Mouse (Mus musculus) urinary bladder, postnatal 36 days (tissue): ENCODE measurements around the gene Plxna1.

Experiments used
- DNase-seq, 2 experiments: peaks; one replicate each; pipeline ENCODE4 v3.0.0; 2022; ENCODE audit warnings: low spot score in 2 of 2, mixed read lengths in 1 of 2

The Plxna1 gene

DNA sequence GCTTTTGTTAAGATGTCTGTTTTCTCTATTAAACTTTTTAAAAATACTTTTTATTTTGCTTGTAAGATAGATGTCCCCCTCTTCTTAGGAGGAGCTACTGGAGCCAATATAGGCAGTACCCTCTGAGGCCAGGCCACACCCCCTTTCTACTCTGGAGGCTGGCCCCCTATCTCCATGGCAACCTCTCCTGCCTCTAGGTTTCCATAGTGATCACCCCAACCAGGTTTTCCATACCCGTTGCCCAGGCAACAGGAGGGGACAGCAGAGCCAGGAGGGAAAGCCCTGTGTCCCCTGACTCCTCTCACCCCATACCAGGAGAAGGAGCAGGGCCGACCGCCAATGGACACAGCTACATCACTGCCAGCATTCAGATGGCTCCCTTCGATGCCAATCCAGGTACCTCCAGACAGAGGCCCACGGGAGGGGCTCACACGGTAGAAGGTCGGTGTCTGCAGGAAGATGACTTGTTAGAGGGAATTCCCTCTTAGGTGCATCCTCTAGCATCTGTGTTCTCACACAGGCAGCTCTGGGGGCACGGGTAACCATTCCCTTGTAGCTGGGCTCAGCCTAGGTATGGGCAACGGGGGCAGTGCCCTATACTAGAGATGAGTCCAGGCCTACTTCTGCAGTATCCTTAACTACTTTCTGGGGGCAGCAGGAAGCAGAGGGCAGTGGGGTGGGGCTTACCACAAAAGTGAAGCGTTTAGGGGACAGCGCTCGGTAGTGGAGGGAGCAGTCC, 28.3 kb downstream of the Plxna1 start:
- DNase-seq, result no peak

DNA sequence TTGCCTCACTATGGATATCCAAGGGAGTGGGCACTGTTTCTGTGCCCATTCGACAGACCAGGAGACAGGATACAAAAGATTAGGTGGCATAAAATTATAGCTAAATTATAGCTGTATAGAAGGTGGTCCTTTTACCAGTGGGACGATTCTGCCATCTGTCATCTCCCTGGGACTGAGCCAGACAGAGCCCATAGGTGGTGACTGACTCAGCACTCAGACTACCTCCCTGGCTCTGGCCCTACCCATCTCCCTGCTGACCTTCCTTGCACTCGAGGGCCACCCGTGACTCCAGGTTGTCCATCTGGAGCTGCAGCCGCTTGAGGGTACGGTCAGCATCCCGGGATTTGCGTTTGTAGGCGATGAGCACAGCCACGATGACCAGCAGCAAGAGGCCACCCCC, 31.5 kb downstream of the Plxna1 start:
- DNase-seq, result no peak

DNA sequence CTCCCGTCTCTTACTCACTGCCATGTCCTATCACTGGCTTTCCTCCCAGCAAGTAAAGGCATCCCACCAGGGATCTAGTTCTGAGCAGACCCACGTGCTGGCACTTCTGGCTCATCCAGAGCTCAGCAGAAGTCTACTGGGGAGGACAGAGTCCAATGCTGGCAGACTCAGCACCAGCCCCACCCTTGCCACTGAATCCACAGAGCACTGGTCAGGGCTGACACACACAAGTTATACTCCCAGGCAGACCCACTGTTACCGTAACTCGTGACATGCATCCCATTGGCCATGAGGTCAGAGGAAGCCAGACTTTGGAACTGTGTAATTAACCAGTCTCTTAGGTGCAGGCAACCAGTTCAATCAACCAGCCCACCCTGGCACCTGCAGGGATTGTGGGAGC, 33.8 kb downstream of the Plxna1 start:
- DNase-seq, result no peak

DNA sequence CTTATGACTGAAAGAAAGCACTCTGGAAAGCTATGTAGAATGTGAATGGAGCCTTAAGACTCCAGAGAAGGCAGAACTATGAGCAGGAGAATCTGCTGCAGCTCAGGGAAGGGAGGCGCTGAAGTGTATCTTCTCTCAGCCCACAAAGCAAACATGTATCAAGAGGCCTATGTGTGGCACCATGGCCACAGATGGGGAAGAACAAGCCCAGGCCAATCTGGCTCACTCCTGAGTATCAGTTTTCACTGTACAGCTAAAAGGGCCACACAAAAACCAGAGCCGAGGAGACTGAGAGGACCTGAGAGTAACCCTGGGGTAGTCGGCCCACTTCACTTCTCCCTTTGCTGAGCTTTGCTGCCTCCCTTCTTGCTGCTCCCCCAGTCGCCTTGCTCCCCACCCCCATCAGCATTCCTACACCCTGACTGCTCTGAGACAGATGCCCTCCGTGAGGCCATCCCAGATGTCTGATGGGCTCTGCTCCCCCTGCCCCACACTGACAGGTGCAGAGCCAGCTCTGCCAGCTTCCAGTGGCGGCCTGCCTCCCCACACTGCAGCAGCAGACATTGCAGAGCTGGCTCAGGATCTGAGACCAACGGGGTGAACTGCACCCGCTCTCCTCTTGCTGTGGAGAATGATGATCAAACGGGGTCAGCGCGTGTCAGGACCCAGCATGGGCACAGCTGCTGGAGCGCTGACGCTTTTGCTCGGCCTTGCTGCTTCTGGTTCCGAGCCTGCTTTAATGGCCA, 34.5 kb downstream of the Plxna1 start:
- DNase-seq, result no peak

- DNase-seq, result no peak
These were observed 37.6 kb downstream of the Plxna1 start for GRCm38 (mm10) chr6:89324842-89325241.

- no peak for DNase-seq
These were observed 47.2 kb downstream of the Plxna1 start for GRCm38 (mm10) chr6:89315263-89315662.

DNA sequence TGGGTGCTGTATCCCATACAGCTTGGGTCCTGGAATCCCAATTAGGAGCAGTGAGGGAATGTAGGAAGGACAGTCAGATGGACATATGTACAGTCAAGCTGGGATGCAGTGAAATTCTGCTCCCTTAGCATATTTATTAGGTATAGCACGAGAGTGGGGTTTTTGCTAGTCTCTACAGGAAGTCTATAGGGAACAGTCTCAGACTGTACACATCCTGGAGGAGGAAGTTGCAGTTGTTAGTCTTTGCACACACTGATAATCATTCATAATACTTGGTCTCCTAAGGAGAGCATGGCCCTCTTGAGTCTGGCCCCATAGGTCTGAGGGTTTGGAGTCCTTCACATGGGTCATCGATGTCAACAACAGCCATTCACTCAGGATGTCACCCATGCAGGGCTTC, 50.9 kb downstream of the Plxna1 start:
- DNase-seq, result no peak

DNA sequence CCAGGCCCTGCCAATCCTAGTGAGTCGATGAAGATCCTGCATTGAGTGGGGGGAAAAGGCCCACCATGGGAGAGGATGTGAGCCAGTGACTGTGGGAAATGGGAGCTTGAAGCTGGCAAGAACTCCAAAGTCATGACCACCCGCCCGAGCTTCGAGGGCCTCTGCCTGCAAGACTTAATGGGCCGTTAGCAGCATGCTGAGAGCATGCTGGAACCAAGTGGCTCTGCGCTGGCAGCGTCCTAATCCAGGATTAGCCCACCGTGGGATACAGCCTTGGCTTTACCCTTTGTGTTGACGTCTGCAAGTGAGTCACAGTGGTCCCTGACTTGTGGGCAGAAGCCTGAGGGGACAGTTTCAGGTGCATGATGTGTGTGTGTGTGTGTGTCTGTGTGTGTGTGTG, 52.2 kb downstream of the Plxna1 start:
- DNase-seq, result no peak

DNA sequence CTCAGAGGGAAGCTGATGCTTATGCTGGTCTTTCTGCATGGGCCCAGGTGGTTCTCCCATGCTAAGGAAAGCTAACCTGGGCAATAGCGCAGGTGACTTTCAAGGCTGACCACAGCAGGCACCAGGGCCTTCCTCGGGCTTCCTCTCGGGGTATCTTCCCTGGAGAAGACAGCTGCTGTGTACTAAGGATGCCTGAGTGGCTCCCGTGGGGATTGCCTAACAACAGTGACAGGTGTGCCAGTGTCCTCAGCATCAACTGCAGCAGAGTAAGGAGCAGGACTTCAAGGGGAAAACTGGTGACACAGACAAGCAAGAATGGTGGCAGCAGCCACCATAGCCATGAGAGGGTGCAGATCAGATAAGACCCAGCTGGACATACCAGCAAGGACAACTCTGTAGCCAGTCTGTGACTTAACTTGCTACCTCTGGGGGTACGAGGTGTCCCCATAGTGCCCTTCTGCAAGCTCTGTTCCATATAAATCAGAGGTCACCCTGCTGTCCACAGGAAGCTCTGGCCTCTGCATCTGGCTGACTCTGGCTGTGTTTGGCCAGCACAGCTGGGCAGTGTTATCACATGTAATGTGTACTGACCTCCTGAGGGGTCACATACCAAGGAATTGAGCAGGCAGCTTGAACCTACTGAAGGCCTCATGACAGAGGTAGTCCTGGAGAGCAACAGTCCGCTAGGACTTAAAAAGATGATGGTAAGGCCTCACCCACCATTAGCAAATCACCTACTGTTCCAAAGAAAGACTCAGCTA, 54.0 kb downstream of the Plxna1 start:
- no peak for DNase-seq

GRCm38 (mm10) chr6:89304375-89305058, 57.9 kb downstream of the Plxna1 start:
- DNase-seq, result no peak

GRCm38 (mm10) chr6:89299818-89300217, 62.6 kb downstream of the Plxna1 start:
- no peak for DNase-seq

DNA sequence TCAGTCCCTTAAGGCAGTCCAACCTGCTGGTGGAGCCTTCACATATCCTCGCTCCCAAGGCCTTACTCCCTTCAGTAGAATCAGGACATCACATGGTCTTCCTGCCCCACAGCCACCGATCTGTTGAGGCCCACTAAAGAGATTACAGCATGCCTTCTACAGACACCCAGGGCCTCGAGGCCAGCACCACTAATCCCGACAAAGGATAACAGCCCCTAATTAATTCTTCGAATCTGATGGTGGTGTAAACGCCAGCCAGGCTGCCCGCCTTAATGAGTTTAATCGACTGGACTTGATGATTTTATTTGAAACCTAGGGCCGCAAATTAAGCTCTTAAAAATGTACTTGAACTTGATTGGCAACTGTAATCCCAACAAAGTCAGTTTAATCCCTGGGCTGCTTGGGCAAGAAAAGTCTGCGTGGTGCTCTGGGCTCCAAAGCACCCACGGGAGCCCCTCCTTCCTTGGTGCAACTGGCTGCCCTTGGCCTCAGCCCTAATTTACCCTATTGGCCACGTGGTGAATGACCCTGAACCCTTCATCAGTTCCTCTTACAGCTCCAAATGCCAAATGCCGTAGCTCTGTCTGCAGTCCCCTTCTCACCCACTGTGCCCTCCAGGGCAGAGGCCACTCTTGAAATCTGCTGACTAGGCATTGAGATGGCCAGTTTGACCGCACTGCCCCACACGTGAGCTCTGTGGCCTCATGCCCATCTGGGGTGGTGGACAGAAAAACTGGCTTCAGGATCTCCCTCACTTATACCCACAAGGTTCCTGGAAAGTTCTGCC, 65.3 kb downstream of the Plxna1 start:
- peak in 1 of 2 experiments; percentile 8 for DNase-seq

DNA sequence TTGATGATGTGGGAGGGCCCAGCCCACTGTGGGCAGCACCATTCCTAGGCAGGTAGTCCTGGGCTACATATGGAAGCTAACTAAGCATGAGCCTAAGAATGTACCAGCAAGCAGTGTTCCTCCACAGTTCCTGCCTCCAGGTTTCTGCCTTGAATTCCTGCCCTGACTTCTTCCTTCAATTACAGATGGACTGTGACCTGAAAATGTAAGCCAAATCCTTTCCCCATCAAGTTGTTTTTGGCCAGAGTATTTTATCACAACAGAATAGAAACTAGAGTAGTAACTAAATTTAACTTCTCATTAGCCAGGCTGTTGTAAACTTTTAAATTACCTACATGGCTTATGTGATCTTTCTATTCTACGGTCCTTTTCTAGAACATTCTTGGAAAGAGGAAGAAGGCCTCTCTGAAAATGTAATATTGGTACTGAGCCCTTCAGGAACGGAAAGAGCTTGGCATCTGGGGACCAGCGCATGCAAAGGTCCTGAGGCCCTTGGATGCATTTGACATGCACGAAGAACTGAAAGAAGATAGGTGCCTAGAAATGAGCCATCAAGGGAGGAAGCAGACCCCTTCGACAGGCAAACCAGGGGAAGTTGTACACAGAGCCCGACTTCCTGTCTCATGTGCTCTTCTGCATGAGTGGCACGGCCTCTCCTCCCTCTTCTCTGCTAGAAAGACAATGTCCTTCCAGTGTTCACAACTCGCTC, 66.3 kb downstream of the Plxna1 start:
- DNase-seq, result no peak

DNA sequence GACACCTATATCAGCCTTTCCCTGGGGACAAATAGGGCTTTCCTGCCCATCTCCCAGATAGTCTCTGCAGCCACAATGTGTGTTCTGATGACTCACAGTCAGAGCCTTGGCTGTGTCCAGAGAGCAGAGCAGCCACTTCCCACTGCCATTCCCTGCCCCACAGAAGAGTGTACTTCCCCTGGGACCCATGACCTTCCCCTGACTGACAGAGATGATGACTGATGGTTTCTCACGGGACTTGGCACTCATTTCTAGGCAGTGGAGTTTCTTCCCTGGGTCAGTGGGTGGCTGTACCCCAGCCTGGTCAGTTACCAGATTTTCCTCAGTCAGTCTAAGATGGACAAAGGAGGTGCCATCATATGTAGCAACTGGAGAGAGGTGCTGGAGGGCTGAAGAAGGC, 67.8 kb downstream of the Plxna1 start:
- DNase-seq, result no peak

GRCm38 (mm10) chr6:89291494-89291893, 70.9 kb downstream of the Plxna1 start:
- no peak for DNase-seq

- no peak for DNase-seq
These were observed 74.3 kb downstream of the Plxna1 start for GRCm38 (mm10) chr6:89288156-89288555.

DNA sequence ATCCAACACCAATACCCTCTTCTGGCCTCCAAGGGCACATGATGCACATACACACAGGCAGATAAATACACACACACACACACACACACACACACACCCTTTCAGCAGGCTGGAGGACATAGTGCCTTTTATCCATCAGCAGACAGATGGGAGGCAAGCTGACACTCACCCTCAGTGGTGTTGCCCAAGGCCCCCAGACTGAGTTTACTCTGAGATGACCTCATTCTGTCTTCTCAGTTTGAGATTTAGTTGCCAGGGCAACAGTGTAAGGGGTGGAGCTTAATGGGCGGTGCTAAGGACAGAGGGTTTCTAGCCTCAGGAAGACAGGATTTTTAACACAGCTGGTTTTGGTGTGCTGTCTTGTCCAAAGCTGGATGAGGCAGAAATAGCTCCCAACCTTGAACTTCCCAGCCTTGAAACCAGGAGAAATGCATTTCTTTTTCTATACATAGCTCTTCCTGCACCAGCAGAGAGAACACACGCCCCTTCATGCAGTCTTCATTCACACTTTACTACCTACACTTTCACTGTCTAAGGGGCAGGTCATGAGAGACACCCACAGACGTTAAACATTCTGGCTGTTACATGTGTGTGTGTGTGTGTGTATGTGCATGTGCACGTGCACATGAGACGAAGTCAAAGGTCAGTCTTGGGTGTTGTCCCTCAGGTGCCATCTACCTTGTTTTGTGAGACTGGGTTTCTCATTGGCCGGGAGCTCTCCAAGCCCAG, 75.6 kb downstream of the Plxna1 start:
- DNase-seq, result no peak

GRCm38 (mm10) chr6:89286286-89286655, 76.1 kb downstream of the Plxna1 start:
- no peak for DNase-seq

GRCm38 (mm10) chr6:89285561-89286285, 76.7 kb downstream of the Plxna1 start:
- DNase-seq, result no peak
